Mouse (Mus musculus): ENCODE data around the gene Anapc1.

DNA sequence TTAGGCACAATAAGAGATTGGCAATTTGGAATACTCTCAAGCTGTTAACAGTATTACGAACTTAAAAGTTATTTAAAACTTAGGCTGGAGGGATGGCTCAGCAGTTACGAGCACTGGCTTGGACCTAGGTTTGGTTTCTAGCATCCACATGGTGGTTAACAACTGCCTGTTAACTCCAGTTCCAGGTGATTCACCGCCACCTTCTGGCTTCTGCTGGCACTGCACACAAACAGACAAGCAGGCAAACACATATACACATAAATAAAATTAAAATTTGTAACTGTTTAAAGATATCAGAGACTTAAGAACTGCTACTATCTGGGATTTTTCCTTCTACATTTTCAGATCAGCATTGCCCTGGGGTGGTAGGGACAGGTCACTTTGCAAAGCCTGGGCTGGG is 123.0 kb downstream of the Anapc1 start:
- TF ChIP-seq GABPA (IDR thresholded peaks at IDR 0.05; ENCODE audit: insufficient replicate concordance, low read depth, low read length) (no peak), POLR2A (IDR thresholded peaks at IDR 0.05; ENCODE audit: low read depth, low read length) (no peak), ZNF384 (IDR thresholded peaks at IDR 0.05; ENCODE audit: low read depth, low read length) (no peak), E2F4 (IDR thresholded peaks at IDR 0.05; ENCODE audit: insufficient replicate concordance, low read depth, low read length) (no peak), EP300 (IDR thresholded peaks at IDR 0.05; ENCODE audit: low read length) (no peak), NRF1 (IDR thresholded peaks at IDR 0.05; ENCODE audit: low read depth, low read length) (no peak), MAFK (IDR thresholded peaks at IDR 0.05; ENCODE audit: insufficient replicate concordance, low read length) (no peak), CTCF (conservative IDR thresholded peaks at IDR 0.05 in 1 of 2, IDR thresholded peaks at IDR 0.05 in 1 of 2; ENCODE audit: low read depth in 2 of 2, low read length in 2 of 2) (peak; percentile 7 to 47; a peak in 3 of 4 replicates), UBTF (IDR thresholded peaks at IDR 0.05; ENCODE audit: low read depth, low read length) (no peak), RAD21 (IDR thresholded peaks at IDR 0.05; ENCODE audit: low read depth, low read length) (peak; percentile 46), TBP (conservative IDR thresholded peaks at IDR 0.05; ENCODE audit: low read depth, low read length) (no peak), TCF12 (IDR thresholded peaks at IDR 0.05; ENCODE audit: low read depth, low read length) (no peak)

Measured in CH12.LX (cell line).